Mouse (Mus musculus) embryonic facial prominence, embryonic 15.5 days (tissue): ENCODE results near the gene Limk1. TPM values are rescaled to one million over a fixed set of nuclear protein-coding genes. Genes with fewer than 3 reads are reported as not detected.

Experiments
- ATAC-seq: fragments of 200-750 bp; cut with Nextera tagmentation; 2 replicates; pipeline ENCODE4 v1.8.0; 2017; ENCODE audit warnings: low read depth, moderate TSS enrichment; ENCODE audit not compliant: insufficient number of reproducible peaks, low FRiP score, low TSS enrichment
- H3K27ac ChIP-seq: fragments of 300-500 bp; sonication (generic); replicated peaks from 2 replicates; pipeline ENCODE4 v1.5.1; 2015; ENCODE audit warnings: mild to moderate bottlenecking, inconsistent platforms
- H3K27me3 ChIP-seq: fragments of 300-500 bp; sonication (generic); 2 replicates; pipeline ENCODE4 v1.6.1; 2015; ENCODE audit warnings: inconsistent platforms
- H3K36me3 ChIP-seq: fragments of 300-500 bp; sonication (generic); 2 replicates; pipeline ENCODE4 v1.6.1; 2015; ENCODE audit warnings: mild to moderate bottlenecking, inconsistent platforms
- H3K4me1 ChIP-seq: fragments of 300-500 bp; sonication (generic); 2 replicates; pipeline ENCODE4 v1.6.1; 2015; ENCODE audit warnings: inconsistent platforms
- H3K4me2 ChIP-seq: fragments of 300-500 bp; sonication (generic); replicated peaks from 2 replicates; pipeline ENCODE4 v1.6.1; 2015; ENCODE audit warnings: mild to moderate bottlenecking, inconsistent platforms
- H3K4me3 ChIP-seq: fragments of 300-500 bp; sonication (generic); replicated peaks from 2 replicates; pipeline ENCODE4 v1.5.1; 2015; ENCODE audit warnings: mild to moderate bottlenecking, inconsistent platforms
- H3K9ac ChIP-seq: fragments of 300-500 bp; sonication (generic); 2 replicates; pipeline ENCODE4 v1.6.1; 2015; ENCODE audit warnings: inconsistent platforms
- H3K9me3 ChIP-seq: fragments of 300-500 bp; sonication (generic); replicated peaks from 2 replicates; pipeline ENCODE4 v1.6.1; 2016; ENCODE audit warnings: inconsistent platforms
- WGBS: fragments of 180-500 bp; shearing (Covaris S2); methylation state at CpG from one replicate; pipeline ENCODE4 v1.1.7; 2015; 5-methylcytosine and 5-hydroxymethylcytosine counted together
- polyA plus RNA-seq: library from polyadenylated mRNA; unstranded; fragments of >200 nt; fragmentation: Nextera tagmentation; extraction: Ambion mirVana; gene quantifications from 2 replicates; pipeline ENCODE4 v1.2.1, GENCODE M21; 2015

Limk1 gene
- polyA plus RNA-seq, 1 experiment from 2014 or later, result 9.0 TPM

DNA sequence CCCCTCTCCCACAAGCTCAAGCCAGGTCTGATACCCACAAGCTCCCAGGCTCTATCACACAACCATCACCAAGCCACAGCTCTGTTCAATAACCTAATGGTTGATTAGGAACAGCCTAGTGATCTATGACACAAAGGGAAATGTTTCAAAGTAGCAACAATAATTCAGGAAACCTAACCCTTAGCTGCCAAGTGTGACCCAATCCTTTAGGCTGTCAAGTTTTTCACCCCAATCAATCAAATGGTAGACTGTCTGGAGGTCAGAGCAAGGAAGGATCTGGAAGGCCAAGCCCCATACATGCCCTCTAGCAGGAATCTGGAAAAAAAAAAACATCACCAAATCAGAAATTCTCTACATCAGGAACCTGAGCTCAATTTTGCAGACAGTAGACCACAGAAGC is 57.6 kb downstream of the Limk1 start:
- Histone ChIP-seq H3K36me3 (peaks cover 76% of the 10 kb centered on the region), H3K9me3 (no peaks in the 10 kb centered on the region), H3K4me3 (no peak overlapping the region), H3K27ac (no peak overlapping the region), H3K4me2 (no peak overlapping the region), H3K4me1 (peaks cover 5% of the 10 kb centered on the region; the same call in 1 of the 2 replicates), H3K27me3 (no peaks in the 10 kb centered on the region), H3K9ac (no peak overlapping the region)
- ATAC-seq, result no peak

DNA sequence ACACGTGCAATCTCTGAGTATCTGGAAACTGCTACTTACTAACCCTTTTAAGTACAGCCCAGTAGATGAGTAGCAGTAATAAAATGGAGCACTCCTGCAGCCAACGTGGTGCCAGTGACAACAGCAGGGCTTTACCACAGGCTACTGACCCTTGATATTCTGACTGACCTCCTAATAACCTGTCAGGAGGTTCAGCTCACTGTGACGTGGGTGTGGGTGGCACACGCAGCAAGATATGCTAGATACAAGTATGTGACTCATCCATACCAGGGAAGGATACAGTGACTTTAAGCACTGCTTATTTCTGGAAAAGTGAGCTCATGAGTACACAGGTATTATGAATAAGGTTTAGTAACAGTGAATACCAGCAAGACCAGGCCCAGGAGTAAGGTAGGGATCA is 58.9 kb downstream of the Limk1 start:
- Histone ChIP-seq H3K4me1 (peaks cover 5% of the 10 kb centered on the region; the same call in 1 of the 2 replicates), H3K36me3 (peaks cover 80% of the 10 kb centered on the region), H3K4me2 (no peak overlapping the region), H3K4me3 (no peak overlapping the region), H3K9me3 (no peaks in the 10 kb centered on the region), H3K9ac (no peak overlapping the region), H3K27ac (peak overlapping the region; percentile 44; the same call in 1 of the 2 replicates), H3K27me3 (no peaks in the 10 kb centered on the region)
- no peak for ATAC-seq
- WGBS, result 68% methylated on average over 4 of the region's 4 CpGs

- Histone ChIP-seq H3K27ac (no peak overlapping the region), H3K9ac (no peak overlapping the region), H3K4me2 (no peak overlapping the region), H3K9me3 (no peaks in the 10 kb centered on the region), H3K4me1 (no peaks in the 10 kb centered on the region), H3K27me3 (no peaks in the 10 kb centered on the region), H3K36me3 (peaks cover 98% of the 10 kb centered on the region), H3K4me3 (no peak overlapping the region)
- 59% methylated on average over 2 of the region's 2 CpGs for WGBS
- no peak for ATAC-seq
Measured at GRCm38 (mm10) chr5:134622069-134622468, 66.3 kb downstream of the Limk1 start.

DNA sequence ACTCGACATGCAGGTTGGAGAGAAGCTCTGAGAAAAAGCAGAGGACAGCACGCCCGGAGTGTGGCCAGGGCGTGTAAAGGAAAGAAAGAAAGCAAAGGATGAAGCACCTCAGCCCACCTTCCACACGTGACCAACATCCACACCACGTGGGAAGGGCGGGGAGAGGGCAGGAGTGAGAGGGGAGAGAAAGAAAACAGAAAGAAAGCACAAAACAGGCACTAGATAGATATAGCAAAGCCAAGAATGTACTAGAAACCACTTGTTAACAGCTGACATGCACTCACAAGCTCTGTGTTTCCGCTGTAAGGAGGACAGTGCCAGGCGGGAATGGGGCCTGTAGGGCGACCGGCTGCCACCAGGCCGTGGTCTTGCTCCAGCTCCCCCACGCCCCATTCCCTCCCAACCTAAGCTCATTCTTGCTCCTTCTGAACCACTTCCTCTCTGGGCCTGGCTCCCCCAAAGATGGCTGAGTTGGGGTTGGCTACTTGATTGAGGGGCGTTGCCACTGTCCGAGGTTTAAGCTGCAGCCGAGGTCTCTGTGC is 67.2 kb downstream of the Limk1 start:
- no peak overlapping the region for H3K4me2 ChIP-seq
- no peaks in the 10 kb centered on the region for H3K27me3 ChIP-seq
- no peak overlapping the region for H3K27ac ChIP-seq
- 87% methylated on average over 16 of the region's 16 CpGs for WGBS
- H3K4me3 ChIP-seq, result no peak overlapping the region
- no peak overlapping the region for H3K9ac ChIP-seq
- H3K4me1 ChIP-seq, result no peaks in the 10 kb centered on the region
- peaks cover 93% of the 10 kb centered on the region for H3K36me3 ChIP-seq
- ATAC-seq, result no peak
- H3K9me3 ChIP-seq, result no peaks in the 10 kb centered on the region

DNA sequence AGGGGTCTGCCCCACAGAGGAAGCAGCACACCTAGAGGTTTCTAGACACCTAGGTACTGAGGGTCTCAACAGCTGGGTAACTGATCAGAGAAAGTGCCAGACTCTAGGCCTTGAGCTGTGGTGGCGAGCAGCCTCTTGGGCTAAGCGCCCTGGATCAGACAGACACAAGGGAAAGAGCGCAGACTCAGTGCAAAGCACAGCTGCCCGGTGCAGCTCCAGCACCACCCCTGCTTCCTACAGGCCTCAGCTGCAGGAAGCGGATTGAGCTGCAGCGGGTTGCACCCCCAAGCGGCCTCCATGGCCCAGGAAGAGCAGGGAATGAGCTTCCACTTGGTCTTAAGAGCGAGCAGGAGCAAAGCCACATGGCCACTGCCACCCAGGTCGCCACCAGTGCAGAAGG is 67.9 kb downstream of the Limk1 start:
- no peak overlapping the region for H3K9ac ChIP-seq
- H3K4me1 ChIP-seq, result no peaks in the 10 kb centered on the region
- no peak overlapping the region for H3K4me2 ChIP-seq
- 93% methylated on average over 9 of the region's 9 CpGs for WGBS
- H3K9me3 ChIP-seq, result no peaks in the 10 kb centered on the region
- H3K27ac ChIP-seq, result no peak overlapping the region
- H3K36me3 ChIP-seq, result peaks cover 86% of the 10 kb centered on the region
- no peaks in the 10 kb centered on the region for H3K27me3 ChIP-seq
- no peak overlapping the region for H3K4me3 ChIP-seq
- no peak for ATAC-seq

DNA sequence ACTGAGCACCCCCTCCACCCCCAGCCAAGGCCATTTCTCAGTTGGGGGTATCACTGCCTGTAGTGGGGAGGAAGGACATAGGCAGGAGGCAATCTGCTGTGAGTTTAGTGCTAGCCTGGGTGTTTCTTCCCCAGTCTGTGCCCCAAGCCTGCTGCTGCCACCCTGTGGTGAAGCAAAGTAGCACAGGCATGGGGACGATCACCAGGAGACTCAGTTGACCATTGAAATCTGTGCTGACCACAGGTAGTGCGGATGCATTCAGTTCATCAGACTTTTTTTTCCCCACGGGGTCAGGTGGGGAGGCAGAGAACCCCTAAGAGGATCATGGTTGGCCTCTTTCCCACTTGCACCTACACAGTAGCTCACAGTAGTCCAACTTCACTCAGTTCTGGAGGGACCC is 71.3 kb downstream of the Limk1 start:
- Histone ChIP-seq H3K27ac (no peak overlapping the region), H3K27me3 (no peaks in the 10 kb centered on the region), H3K9ac (no peak overlapping the region), H3K9me3 (no peaks in the 10 kb centered on the region), H3K4me3 (no peak overlapping the region), H3K36me3 (peaks cover 53% of the 10 kb centered on the region), H3K4me1 (no peaks in the 10 kb centered on the region), H3K4me2 (no peak overlapping the region)
- 65% methylated on average over 3 of the region's 3 CpGs for WGBS
- no peak for ATAC-seq

DNA sequence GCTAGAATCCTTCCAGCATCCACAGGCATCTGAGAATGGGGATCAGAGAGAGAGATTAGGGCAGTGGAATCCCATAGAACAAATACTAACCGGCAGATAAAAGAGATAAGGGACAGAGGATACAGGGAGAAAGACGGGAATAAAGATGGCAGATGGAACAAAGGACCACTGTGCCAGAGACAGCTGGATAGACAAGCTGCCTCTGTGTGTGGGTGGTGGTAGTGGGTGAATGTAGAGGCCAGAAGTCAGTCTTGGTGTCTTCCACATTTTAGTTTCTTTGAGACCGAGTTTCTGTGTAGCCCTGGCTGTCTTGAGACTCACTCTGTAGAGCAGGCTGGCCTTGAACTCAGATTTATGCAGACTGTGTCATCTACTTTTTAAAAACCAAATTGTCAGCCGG is 72.6 kb downstream of the Limk1 start:
- Histone ChIP-seq H3K9me3 (no peaks in the 10 kb centered on the region), H3K4me2 (no peak overlapping the region), H3K9ac (no peak overlapping the region), H3K27me3 (no peaks in the 10 kb centered on the region), H3K4me3 (no peak overlapping the region), H3K27ac (no peak overlapping the region), H3K36me3 (peaks cover 40% of the 10 kb centered on the region), H3K4me1 (no peaks in the 10 kb centered on the region)
- no peak for ATAC-seq
- 59% methylated on average over 4 of the region's 4 CpGs for WGBS

GRCm38 (mm10) chr5:134615380-134615779 is 73.0 kb downstream of the Limk1 start:
- Histone ChIP-seq H3K27ac (no peak overlapping the region), H3K36me3 (peaks cover 36% of the 10 kb centered on the region)

GRCm38 (mm10) chr5:134614802-134615201 is 73.6 kb downstream of the Limk1 start, which contains the start of gene Lat2:
TSS of gene Lat2 (minus strand) at chr5:134615025.
- peaks cover 30% of the 10 kb centered on the region for H3K36me3 ChIP-seq
- ATAC-seq, result no peak
- 78% methylated on average over 7 of the region's 7 CpGs for WGBS
- no peaks in the 10 kb centered on the region for H3K9me3 ChIP-seq
- H3K4me3 ChIP-seq, result no peak within 1 kb of the TSS
- H3K4me2 ChIP-seq, result no peak within 1 kb of the TSS
- no peaks in the 10 kb centered on the region for H3K27me3 ChIP-seq
- no peak within 1 kb of the TSS for H3K9ac ChIP-seq
- no peaks in the 10 kb centered on the region for H3K4me1 ChIP-seq
- H3K27ac ChIP-seq, result no peak within 1 kb of the TSS

More at GRCm38 (mm10) chr5:134615380-134615779, 73.0 kb downstream of the Limk1 start:
- no peak overlapping the region for H3K4me3 ChIP-seq
- no peaks in the 10 kb centered on the region for H3K9me3 ChIP-seq
- WGBS, result 79% methylated on average over 8 of the region's 8 CpGs
- H3K4me1 ChIP-seq, result no peaks in the 10 kb centered on the region
- no peak for ATAC-seq
- H3K9ac ChIP-seq, result no peak overlapping the region
- no peak overlapping the region for H3K4me2 ChIP-seq
- H3K27me3 ChIP-seq, result no peaks in the 10 kb centered on the region

- 82% methylated on average over 8 of the region's 8 CpGs for WGBS
- ATAC-seq, result no peak
- Histone ChIP-seq H3K4me1 (no peaks in the 10 kb centered on the region), H3K9ac (no peak overlapping the region), H3K27ac (no peak overlapping the region), H3K4me2 (no peak overlapping the region), H3K27me3 (no peaks in the 10 kb centered on the region), H3K4me3 (no peak overlapping the region), H3K36me3 (peaks cover 25% of the 10 kb centered on the region), H3K9me3 (no peaks in the 10 kb centered on the region)
Measured at GRCm38 (mm10) chr5:134614296-134614695, 74.1 kb downstream of the Limk1 start.

GRCm38 (mm10) chr5:134613727-134614126 is 74.7 kb downstream of the Limk1 start:
- H3K36me3 ChIP-seq, result peaks cover 20% of the 10 kb centered on the region
- H3K4me1 ChIP-seq, result no peaks in the 10 kb centered on the region
- H3K27me3 ChIP-seq, result no peaks in the 10 kb centered on the region
- WGBS, result 78% methylated on average over 9 of the region's 9 CpGs
- H3K9ac ChIP-seq, result no peak overlapping the region
- H3K4me2 ChIP-seq, result no peak overlapping the region
- H3K9me3 ChIP-seq, result no peaks in the 10 kb centered on the region
- H3K4me3 ChIP-seq, result no peak overlapping the region
- ATAC-seq, result no peak
- no peak overlapping the region; the same call in 1 of the 2 replicates for H3K27ac ChIP-seq

DNA sequence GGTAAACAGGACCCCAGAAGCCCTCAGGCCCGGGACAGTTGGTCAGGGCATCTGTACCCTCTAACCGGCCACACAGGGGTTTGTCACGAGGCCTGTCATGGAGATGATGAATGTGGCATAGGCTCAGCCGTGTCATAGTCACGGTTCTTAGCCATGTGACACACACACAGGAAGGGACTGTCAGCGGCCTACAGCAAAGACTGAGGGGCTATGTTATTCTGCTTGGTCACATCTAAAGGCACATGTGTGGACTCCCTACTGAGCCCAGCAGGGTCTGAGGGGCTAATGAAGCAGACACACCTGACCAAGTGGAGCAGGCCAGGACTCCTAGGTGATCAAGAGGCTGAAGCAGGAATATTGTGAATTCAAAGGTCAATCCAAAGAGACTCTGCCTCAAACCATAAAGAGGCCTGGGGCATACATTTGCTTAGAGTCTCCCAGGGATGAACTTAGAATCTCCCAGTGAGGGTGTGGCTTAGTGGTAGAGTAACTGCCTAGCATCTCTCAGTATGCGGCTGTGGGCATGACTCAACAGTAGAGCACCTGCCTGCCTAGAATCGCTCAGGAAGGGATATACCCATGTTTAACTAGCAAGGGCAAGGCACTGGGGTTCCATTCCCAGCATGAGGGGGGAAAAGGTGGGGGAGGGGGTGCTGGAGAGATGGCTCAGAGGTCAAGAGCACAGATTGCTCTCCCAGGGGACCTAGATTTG is 76.4 kb downstream of the Limk1 start:
- peaks cover 4% of the 10 kb centered on the region for H3K36me3 ChIP-seq
- no peak overlapping the region for H3K9ac ChIP-seq
- no peak for ATAC-seq
- H3K9me3 ChIP-seq, result no peaks in the 10 kb centered on the region
- H3K4me3 ChIP-seq, result no peak overlapping the region
- H3K4me1 ChIP-seq, result peaks cover 5% of the 10 kb centered on the region; the same call in 1 of the 2 replicates
- no peaks in the 10 kb centered on the region for H3K27me3 ChIP-seq
- WGBS, result 67% methylated on average over 8 of the region's 8 CpGs
- no peak overlapping the region for H3K4me2 ChIP-seq
- H3K27ac ChIP-seq, result no peak overlapping the region
